Mouse (Mus musculus) lung, adult 2 months (tissue): ENCODE measurements around the gene Ubr3.

Source experiments
- CTCF ChIP-seq: fragments of 200-500 bp; IDR thresholded peaks from 2 replicates; pipeline ENCODE4 v1.5.1; 2011; ENCODE audit warnings: mild to moderate bottlenecking, low read length, control low read depth; ENCODE audit not compliant: insufficient read depth
- POLR2A ChIP-seq: fragments of 200-500 bp; IDR thresholded peaks from 2 replicates; pipeline ENCODE4 v1.6.1; 2011; ENCODE audit warnings: low read depth, mild to moderate bottlenecking, control low read depth, low read length, borderline replicate concordance; ENCODE audit errors: extremely low read depth

DNA sequence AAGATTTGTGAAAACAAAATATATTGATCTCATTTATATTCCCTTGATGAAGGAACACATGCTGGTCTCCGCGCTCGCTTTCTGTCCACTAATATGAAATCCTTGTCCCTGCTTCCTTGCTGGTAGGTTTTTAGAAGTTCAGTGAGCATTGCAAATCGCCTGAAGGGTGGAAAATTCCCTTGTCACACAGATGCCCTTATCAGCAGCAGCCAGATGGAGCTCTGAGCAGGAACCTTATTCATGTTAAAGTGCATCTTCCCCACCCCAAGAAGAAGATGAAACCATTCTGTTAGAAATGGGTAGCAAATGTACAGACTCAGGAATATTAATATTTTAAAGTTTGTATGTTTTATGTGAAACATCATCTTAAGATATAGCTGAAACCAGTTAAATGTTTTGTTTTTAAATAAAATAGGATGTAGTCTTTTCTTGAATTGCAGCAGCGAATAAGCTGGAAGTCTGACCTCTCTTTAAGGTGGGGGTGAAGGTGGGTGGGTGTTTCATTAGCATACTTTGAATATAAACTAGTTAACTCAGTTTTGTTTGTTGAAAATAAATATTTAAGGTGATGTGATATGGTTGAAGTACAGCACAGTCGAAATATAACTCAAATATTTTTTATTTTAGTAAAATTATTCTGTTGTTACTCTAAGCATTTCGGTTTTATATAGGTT, 102.2 kb downstream of the Ubr3 start:
- TF ChIP-seq POLR2A (no peak), CTCF (no peak)
